Comparison of ENCODE assay signal across 14 mouse cellular contexts in the genomic region with DNA sequence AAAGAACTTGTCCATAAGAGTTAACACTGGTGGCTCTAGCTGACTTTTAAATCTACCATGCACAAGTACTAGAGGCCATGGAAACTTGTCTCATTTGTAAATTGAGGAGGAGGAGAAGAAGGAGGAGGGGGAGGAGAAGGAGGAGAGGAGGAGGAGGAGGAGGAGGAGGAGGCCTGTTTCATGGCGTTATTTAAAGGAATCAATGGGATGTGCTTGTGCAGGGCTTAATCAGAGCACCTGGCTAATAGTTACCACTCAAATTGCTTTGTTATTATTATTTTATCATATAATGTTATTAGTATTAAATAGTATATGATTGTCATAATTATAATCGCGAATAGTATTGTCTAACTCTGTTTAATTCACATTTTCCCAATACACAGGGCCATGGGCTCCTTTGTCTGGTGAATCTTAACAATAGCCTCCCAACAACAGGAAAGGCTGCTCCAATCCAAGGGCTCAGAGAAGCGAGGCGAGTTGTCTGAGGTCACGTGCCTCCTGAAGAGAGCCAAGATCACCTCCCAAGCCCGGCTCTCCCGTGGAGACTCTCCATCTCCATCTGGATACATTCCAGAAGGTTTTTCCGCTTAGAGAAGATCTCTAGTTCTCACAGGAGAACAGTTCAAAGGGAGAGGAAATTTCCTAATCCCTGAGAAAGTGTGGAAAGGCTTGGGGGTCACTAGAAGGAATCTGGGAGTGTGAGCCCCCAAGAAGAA. TPM values are rescaled to one million over a fixed set of nuclear protein-coding genes. Genes with fewer than 3 reads are reported as not detected.
A peak's percentile ranks its signal among the peaks of the same experiment; 100 is the strongest.
DNase-seq lines count a peak whose midpoint lies in the region; ATAC-seq and TF ChIP-seq lines count a peak whose summit lies in the region.
"Had no signal": no experiment of that assay in that cellular context is flagged by ENCODE, and none has a peak within 500 bp of the region (broad histone marks: within the 10 kb centered on the region; RNA-seq: fewer than 3 reads in every experiment).

A gene (minus strand): TSS at position 51 of the 716 bp plus-strand sequence.

- H3K4me3 ChIP-seq in kidney, embryonic 14.5 days (ENCODE audit: low read length): no peak within 1 kb of the TSS
- H3K4me3 ChIP-seq in CH12.LX (replicated peaks in 1 of 3; ENCODE audit: low read depth in 2 of 3, low read length in 2 of 3, poor library complexity in 1 of 3): no peak within 1 kb of the TSS
- no peak within 1 kb of the TSS for H3K4me3 ChIP-seq in ES-E14 (ENCODE audit: insufficient read depth in 1 of 2, low read depth in 1 of 2, low read length in 2 of 2, poor library complexity in 1 of 2, severe bottlenecking in 1 of 2)
- H3K4me3 ChIP-seq in intestine, embryonic 14.5 days (ENCODE audit: low read depth, low read length): no peak within 1 kb of the TSS
- H3K4me3 ChIP-seq: layer of hippocampus, adult 2 months; liver, embryonic 12.5 days; midbrain, embryonic 12.5 days had no signal

- peaks cover 22% of the 10 kb centered on the region; the same call in 1 of the 2 replicates for H3K4me1 ChIP-seq in kidney, embryonic 14.5 days (ENCODE audit: control insufficient read depth, insufficient read depth, low read length)
- H3K4me1 ChIP-seq in CH12.LX (ENCODE audit: control insufficient read depth in 1 of 2, insufficient read depth in 2 of 2) (no peaks in the 10 kb centered on the region), ES-E14 (ENCODE audit: control insufficient read depth in 2 of 2, insufficient read depth in 2 of 2, low read length in 2 of 2, poor library complexity in 1 of 2) (peaks cover 4 to 8% of the 10 kb centered on the region in 2 experiments; a peak in 2 of 4 replicates)
- H3K4me1 ChIP-seq in intestine, embryonic 14.5 days (replicated peaks; ENCODE audit: control insufficient read depth, insufficient read depth, low read length): peaks cover 18% of the 10 kb centered on the region
- H3K4me1 ChIP-seq: liver, embryonic 12.5 days had no signal

- peaks cover 21% of the 10 kb centered on the region for H3K27me3 ChIP-seq in kidney, embryonic 14.5 days (ENCODE audit: control insufficient read depth, insufficient read depth, low read length)
- peaks cover 91% of the 10 kb centered on the region for H3K27me3 ChIP-seq in CH12.LX (replicated peaks)
- H3K27me3 ChIP-seq in intestine, embryonic 14.5 days (replicated peaks; ENCODE audit: control insufficient read depth, insufficient read depth, low read length): peaks cover 19% of the 10 kb centered on the region

- TF ChIP-seq EP300 in CH12.LX (IDR thresholded peaks at IDR 0.05; ENCODE audit: low read length): no peak

- TF ChIP-seq RAD21 in CH12.LX (IDR thresholded peaks at IDR 0.05; ENCODE audit: low read depth, low read length): no peak

- TF ChIP-seq CTCF in CH12.LX (conservative IDR thresholded peaks at IDR 0.05 in 1 of 2, IDR thresholded peaks at IDR 0.05 in 1 of 2; ENCODE audit: low read depth in 2 of 2, low read length in 2 of 2): no peak

- H3K27ac ChIP-seq in kidney, embryonic 14.5 days (ENCODE audit: low read depth, low read length): no peak within 1 kb of the TSS
- no peak within 1 kb of the TSS for H3K27ac ChIP-seq in CH12.LX (ENCODE audit: insufficient read depth, low read depth)
- H3K27ac ChIP-seq in ES-E14 (ENCODE audit: insufficient read depth, low read depth, low read length, poor library complexity, severe bottlenecking): no peak within 1 kb of the TSS
- H3K27ac ChIP-seq in intestine, embryonic 14.5 days (ENCODE audit: low read depth): 0 out of 2 replicates have a peak within 1 kb of the TSS, but pooled peaks have one; percentile 38
- H3K27ac ChIP-seq: layer of hippocampus, adult 2 months; liver, embryonic 12.5 days; midbrain, embryonic 12.5 days had no signal

- DNase-seq in kidney, adult 8-10 months: no peak
- DNase-seq in CH12.LX (ENCODE audit: extremely low read depth) (no peak), ES-E14 (ENCODE audit: low read depth, low spot score) (no peak), MN1 (ENCODE audit: low spot score) (no peak)
- no peak for DNase-seq in intestine, embryonic 14.5 days (ENCODE audit: low spot score)
- DNase-seq in embryo, embryonic 9.5 days (ENCODE audit: extremely low spot score): no peak
- DNase-seq in layer of hippocampus, adult 9-10 months (ENCODE audit: low spot score): no peak
- DNase-seq: adrenal gland, adult 8-10 months; cerebellum, adult 8-10 months had no signal

- no peaks in the 10 kb centered on the region for H3K9me3 ChIP-seq in kidney, embryonic 14.5 days (ENCODE audit: control insufficient read depth, low read length)
- H3K9me3 ChIP-seq in CH12.LX (replicated peaks; ENCODE audit: low read length) (no peaks in the 10 kb centered on the region), ES-E14 (ENCODE audit: control insufficient read depth, insufficient read depth, low read depth, low read length) (no peaks in the 10 kb centered on the region)
- no peaks in the 10 kb centered on the region for H3K9me3 ChIP-seq in intestine, embryonic 14.5 days (ENCODE audit: control insufficient read depth, low read length)
- H3K9me3 ChIP-seq: liver, embryonic 12.5 days; midbrain, embryonic 12.5 days had no signal

- H3K4me2 ChIP-seq in kidney, embryonic 14.5 days (replicated peaks; ENCODE audit: low read depth, low read length): no peak within 1 kb of the TSS
- no peak within 1 kb of the TSS for H3K4me2 ChIP-seq in CH12.LX (ENCODE audit: insufficient read depth, low read depth, poor library complexity, severe bottlenecking)
- no peak within 1 kb of the TSS for H3K4me2 ChIP-seq in intestine, embryonic 14.5 days (ENCODE audit: low read length)
- H3K4me2 ChIP-seq: liver, embryonic 12.5 days; midbrain, embryonic 12.5 days had no signal

- dilution Hi-C loops in CH12.LX (cut with MboI; ENCODE audit: extremely low pct_ligation_motif_present, extremely low pct_unique_long_range_greater_than_20kb, low sequenced_read_pairs): no loop called here

- ATAC-seq in kidney, embryonic 14.5 days (ENCODE audit: low FRiP score, low TSS enrichment): no peak
- ATAC-seq in intestine, embryonic 14.5 days (replicated peaks; ENCODE audit: low FRiP score, low TSS enrichment, low read depth): no peak
- ATAC-seq: liver, embryonic 12.5 days had no signal

- no peak within 1 kb of the TSS for H3K9ac ChIP-seq in kidney, embryonic 14.5 days (ENCODE audit: low read depth, low read length)
- no peak within 1 kb of the TSS for H3K9ac ChIP-seq in CH12.LX (ENCODE audit: insufficient read depth, low read depth)
- no peak within 1 kb of the TSS for H3K9ac ChIP-seq in ES-E14 (ENCODE audit: insufficient read depth, low read depth, low read length, poor library complexity, severe bottlenecking)
- no peak within 1 kb of the TSS for H3K9ac ChIP-seq in intestine, embryonic 14.5 days (ENCODE audit: low read length)
- H3K9ac ChIP-seq: liver, embryonic 12.5 days; midbrain, embryonic 12.5 days had no signal

- H3K79me2 ChIP-seq in CH12.LX (replicated peaks; ENCODE audit: control insufficient read depth, extremely low read depth, insufficient read depth, poor library complexity, severe bottlenecking): no peaks in the 10 kb centered on the region

- WGBS in kidney, embryonic 14.5 days: 55% methylated on average over 9 of the region's 9 CpGs
- WGBS in intestine, embryonic 14.5 days: 54% methylated on average over 9 of the region's 9 CpGs

- H3K36me3 ChIP-seq in kidney, embryonic 14.5 days (ENCODE audit: control insufficient read depth, insufficient read depth, low read length): no peaks in the 10 kb centered on the region
- H3K36me3 ChIP-seq in CH12.LX (replicated peaks in 1 of 2; ENCODE audit: control insufficient read depth in 1 of 2, insufficient read depth in 1 of 2, low read length in 1 of 2) (no peaks in the 10 kb centered on the region), ES-E14 (ENCODE audit: control insufficient read depth, insufficient read depth, low read length, poor library complexity, severe bottlenecking) (no peaks in the 10 kb centered on the region)
- no peaks in the 10 kb centered on the region for H3K36me3 ChIP-seq in intestine, embryonic 14.5 days (ENCODE audit: control insufficient read depth, insufficient read depth, low read length)
- H3K36me3 ChIP-seq: G1E; liver, embryonic 12.5 days; midbrain, embryonic 12.5 days had no signal

- in situ Hi-C loops in CH12.LX (cut with MboI; ENCODE audit: low pct_ligation_motif_present, low pct_unique_long_range_greater_than_20kb, low sequenced_read_pairs) (no loop called here), ES-E14 (cut with MboI; ENCODE audit: low sequenced_read_pairs in 2 of 2, unreplicated experiment in 2 of 2) (no loop called here)

- TF ChIP-seq POLR2A in CH12.LX (IDR thresholded peaks at IDR 0.05; ENCODE audit: low read depth, low read length): no peak

TF ChIP-seq in CH12.LX, 34 proteins besides CTCF, POLR2A, EP300 and RAD21:
- TF ChIP-seq MYC (IDR thresholded peaks at IDR 0.05; ENCODE audit: low read depth, low read length): no peak
- TF ChIP-seq BHLHE40 (IDR thresholded peaks at IDR 0.05; ENCODE audit: low read depth, low read length): 0 out of 2 replicates have a peak, but pooled peaks have one; percentile 18

TF ChIP-seq in ES-E14, 5 proteins besides CTCF, POLR2A, EP300 and RAD21:
- TF ChIP-seq HCFC1 (IDR thresholded peaks at IDR 0.05; ENCODE audit: borderline replicate concordance, insufficient read depth, low read length) (no peak), ZC3H11A (IDR thresholded peaks at IDR 0.05; ENCODE audit: borderline replicate concordance, low read depth, low read length) (no peak), MAFK (IDR thresholded peaks at IDR 0.05; ENCODE audit: insufficient read depth, low read depth, low read length) (no peak), ZNF384 (IDR thresholded peaks at IDR 0.05; ENCODE audit: low read depth, low read length) (no peak), CHD2 (IDR thresholded peaks at IDR 0.05; ENCODE audit: low read depth, low read length) (no peak)

RNA-seq across cellular contexts. Expression of the gene that starts here (rescaled TPM):
- polyA plus RNA-seq in kidney, embryonic 14.5 days (2014; fragmentation: Nextera tagmentation; extraction: Ambion mirVana): 24.2 and 31.4 TPM in 2 replicates
- total RNA-seq in CH12.LX (2012; rRNA removed) (0.17 TPM in 1 of 2 replicates, not detected in the other), CH12.LX (2014; rRNA removed) (not detected in 2 replicates), ES-E14 (2012; rRNA removed) (53.4 and 79.9 TPM in 2 replicates)
- polyA plus RNA-seq in CH12.LX (2012; ENCODE audit: insufficient read length, low read depth): not detected in 2 replicates
- polyA plus RNA-seq in intestine, embryonic 14.5 days (2014; fragmentation: Nextera tagmentation; extraction: Ambion mirVana): 359 and 374 TPM in 2 replicates
- total RNA-seq: G1E; layer of hippocampus, adult 2 months had no signal
- polyA plus RNA-seq: G1E had no signal

Comparison
In these comparisons a context has a peak if more than half of its experiments do, and no peak if none do; other contexts are left out.
1. RNA of the gene that starts here (total RNA-seq): 53.4 to 79.9 TPM in ES-E14; 0.17 TPM in CH12.LX; every median in the first group is over 10 times any median in the second.
2. RNA of the gene that starts here (polyA plus RNA-seq): 359 to 374 TPM in intestine, embryonic 14.5 days and 24.2 to 31.4 TPM in kidney, embryonic 14.5 days; not detected in CH12.LX; every median in the first group is over 10 times any median in the second.
3. RNA of the gene that starts here (polyA plus RNA-seq): 359 to 374 TPM in intestine, embryonic 14.5 days; 24.2 to 31.4 TPM in kidney, embryonic 14.5 days; every median in the first group is over 10 times any median in the second.